Mouse (Mus musculus): Measurements from ENCODE around the gene Gm28230.

- TF ChIP-seq CTCF (IDR thresholded peaks at IDR 0.05; ENCODE audit: low read depth) (no peak), EP300 (IDR thresholded peaks at IDR 0.05; ENCODE audit: low read depth) (no peak)
These were observed 23.2 kb upstream of the Gm28230 start for GRCm38 (mm10) chr2:74703317-74703716.
